Mouse (Mus musculus) midbrain, postnatal 0 days (tissue): ENCODE results near the gene Selenof. TPM values are rescaled to one million over a fixed set of nuclear protein-coding genes. Genes with fewer than 3 reads are reported as not detected.

Experiments used
- ATAC-seq: fragments of 200-750 bp; cut with Nextera tagmentation; 2 replicates; pipeline ENCODE4 v1.8.0; 2017; ENCODE audit warnings: moderate number of reproducible peaks, mild to moderate bottlenecking, moderate TSS enrichment, moderate library complexity; ENCODE audit not compliant: low FRiP score
- DNase-seq: peaks from one replicate; pipeline ENCODE4 v3.0.0-alpha.2; 2015; ENCODE audit warnings: low spot score
- H3K27ac ChIP-seq: fragments of 300-500 bp; sonication (generic); 2 replicates; pipeline ENCODE4 v1.5.1; 2014; ENCODE audit warnings: low read depth, mild to moderate bottlenecking, low read length, mixed read lengths
- H3K27me3 ChIP-seq: fragments of 300-500 bp; sonication (generic); 2 replicates; pipeline ENCODE4 v1.6.1; 2014; ENCODE audit warnings: low read length, control low read depth, mixed read lengths; ENCODE audit not compliant: insufficient read depth
- H3K36me3 ChIP-seq: fragments of 300-500 bp; sonication (generic); 2 replicates; pipeline ENCODE4 v1.6.1; 2014; ENCODE audit warnings: low read length, control low read depth, mixed read lengths; ENCODE audit not compliant: insufficient read depth
- H3K4me1 ChIP-seq: fragments of 300-500 bp; sonication (generic); 2 replicates; pipeline ENCODE4 v1.6.1; 2014; ENCODE audit warnings: mild to moderate bottlenecking, control low read depth, antibody characterized with exemption, low read length, mixed read lengths; ENCODE audit not compliant: insufficient read depth
- H3K4me2 ChIP-seq: fragments of 300-500 bp; sonication (generic); 2 replicates; pipeline ENCODE4 v1.6.1; 2014; ENCODE audit warnings: low read depth, mild to moderate bottlenecking, low read length, mixed read lengths; ENCODE audit not compliant: poor library complexity, severe bottlenecking
- H3K4me3 ChIP-seq: fragments of 300-500 bp; sonication (generic); 2 replicates; pipeline ENCODE4 v1.5.1; 2014; ENCODE audit warnings: low read depth, mild to moderate bottlenecking, low read length, moderate library complexity
- H3K9ac ChIP-seq: fragments of 300-500 bp; sonication (generic); replicated peaks from 2 replicates; pipeline ENCODE4 v1.6.1; 2014; ENCODE audit warnings: mild to moderate bottlenecking, low read length, moderate library complexity, mixed read lengths; ENCODE audit not compliant: poor library complexity, severe bottlenecking
- H3K9me3 ChIP-seq: fragments of 300-500 bp; sonication (generic); 2 replicates; pipeline ENCODE4 v1.6.1; 2016; ENCODE audit warnings: low read length, control low read depth
- CTCF ChIP-seq: IDR thresholded peaks from 2 replicates; pipeline ENCODE4 v1.5.1; 2016; ENCODE audit warnings: antibody characterized with exemption, mild to moderate bottlenecking
- whole genome bisulfite sequencing: fragments of 180-500 bp; shearing (Covaris S2); extraction: QIAGEN DNeasy Blood & Tissue Kit; methylation state at CpG from one replicate; pipeline ENCODE4 v1.1.7; 2014; 5-methylcytosine and 5-hydroxymethylcytosine counted together
- polyA plus RNA-seq: library from polyadenylated mRNA; unstranded; fragments of >200 nt; fragmentation: Nextera tagmentation; extraction: Ambion mirVana; gene quantifications from 2 replicates; pipeline ENCODE4 v1.2.1, GENCODE M21; 2015
- total RNA-seq: library from RNA; depleted of rRNA; stranded (reverse); fragments of >200 nt; gene quantifications from 2 replicates; pipeline ENCODE4 v1.2.3, GENCODE M21; 2014

Gene Selenof
- total and polyA plus RNA-seq, 2 experiments from 2014 or later = 287 to 596 TPM

GRCm38 (mm10) chr3:144628005-144628914 lies 58.2 kb downstream of the Selenof start:
- no peaks in the 10 kb centered on the region for H3K36me3 ChIP-seq
- H3K9ac ChIP-seq = no peak overlapping the region
- 0 out of 2 replicates have a peak, but pooled peaks cover 4% of the 10 kb centered on the region for H3K9me3 ChIP-seq
- H3K27me3 ChIP-seq = no peaks in the 10 kb centered on the region
- no peak overlapping the region for H3K4me3 ChIP-seq
- no peaks in the 10 kb centered on the region for H3K4me1 ChIP-seq
- DNase-seq (no peak), ATAC-seq (no peak)
- no peak overlapping the region for H3K4me2 ChIP-seq
- WGBS = 86% methylated on average over 11 of the region's 11 CpGs
- TF ChIP-seq CTCF = no peak
- H3K27ac ChIP-seq = no peak overlapping the region

GRCm38 (mm10) chr3:144628915-144629230 lies 58.8 kb downstream of the Selenof start:
- ATAC-seq = no peak
- no peak overlapping the region for H3K27ac ChIP-seq
- H3K27me3 ChIP-seq = no peaks in the 10 kb centered on the region
- H3K36me3 ChIP-seq = no peaks in the 10 kb centered on the region
- 0 out of 2 replicates have a peak, but pooled peaks cover 4% of the 10 kb centered on the region for H3K9me3 ChIP-seq
- no peak overlapping the region for H3K4me2 ChIP-seq
- TF ChIP-seq CTCF = no peak
- DNase-seq = no peak
- H3K4me3 ChIP-seq = no peak overlapping the region
- no peak overlapping the region for H3K9ac ChIP-seq
- no peaks in the 10 kb centered on the region for H3K4me1 ChIP-seq
- WGBS = 93% methylated on average over 3 of the region's 3 CpGs

- no peak for DNase-seq
- Histone ChIP-seq H3K27ac (no peak overlapping the region), H3K36me3 (no peaks in the 10 kb centered on the region), H3K4me1 (no peaks in the 10 kb centered on the region), H3K9me3 (no peaks in the 10 kb centered on the region), H3K4me2 (no peak overlapping the region), H3K27me3 (no peaks in the 10 kb centered on the region), H3K9ac (no peak overlapping the region), H3K4me3 (no peak overlapping the region)
- no peak for ATAC-seq
- 84% methylated on average over 5 of the region's 5 CpGs for WGBS
- TF ChIP-seq CTCF = no peak
Observed at GRCm38 (mm10) chr3:144635236-144635635, 65.1 kb downstream of the Selenof start.

- DNase-seq (no peak), ATAC-seq (no peak)
- H3K27ac ChIP-seq = no peak overlapping the region
- no peaks in the 10 kb centered on the region for H3K36me3 ChIP-seq
- no peak overlapping the region for H3K4me3 ChIP-seq
- no peak overlapping the region for H3K9ac ChIP-seq
- H3K27me3 ChIP-seq = no peaks in the 10 kb centered on the region
- H3K4me1 ChIP-seq = 0 out of 2 replicates have a peak, but pooled peaks cover 2% of the 10 kb centered on the region
- no peak for TF ChIP-seq CTCF
- H3K4me2 ChIP-seq = no peak overlapping the region
- WGBS = 92% methylated on average over 4 of the region's 4 CpGs
- H3K9me3 ChIP-seq = no peaks in the 10 kb centered on the region
Observed at GRCm38 (mm10) chr3:144638110-144638509, 68.0 kb downstream of the Selenof start.

GRCm38 (mm10) chr3:144639387-144639786 lies 69.3 kb downstream of the Selenof start:
- H3K27me3 ChIP-seq = no peaks in the 10 kb centered on the region
- DNase-seq (no peak), ATAC-seq (no peak)
- no peak overlapping the region for H3K9ac ChIP-seq
- no peaks in the 10 kb centered on the region for H3K9me3 ChIP-seq
- no peak overlapping the region for H3K4me2 ChIP-seq
- 0 out of 2 replicates have a peak, but pooled peaks cover 5% of the 10 kb centered on the region for H3K4me1 ChIP-seq
- WGBS = 72% methylated on average over 3 of the region's 3 CpGs
- H3K36me3 ChIP-seq = no peaks in the 10 kb centered on the region
- TF ChIP-seq CTCF = no peak
- H3K27ac ChIP-seq = no peak overlapping the region
- H3K4me3 ChIP-seq = no peak overlapping the region

GRCm38 (mm10) chr3:144640033-144640432 lies 69.9 kb downstream of the Selenof start:
- no peak overlapping the region for H3K9ac ChIP-seq
- H3K9me3 ChIP-seq = no peaks in the 10 kb centered on the region
- ATAC-seq = no peak
- no peaks in the 10 kb centered on the region for H3K36me3 ChIP-seq
- no peak for DNase-seq
- H3K4me2 ChIP-seq = no peak overlapping the region
- TF ChIP-seq CTCF = peak; percentile 25; the same call in 1 of the 2 replicates
- 0 out of 2 replicates have a peak, but pooled peaks cover 5% of the 10 kb centered on the region for H3K4me1 ChIP-seq
- H3K4me3 ChIP-seq = no peak overlapping the region
- H3K27ac ChIP-seq = no peak overlapping the region
- H3K27me3 ChIP-seq = no peaks in the 10 kb centered on the region
